Mouse (Mus musculus) hindbrain, embryonic 16.5 days (tissue): Measurements from ENCODE around the gene Krt18. TPM values are rescaled to one million over a fixed set of nuclear protein-coding genes. Genes with fewer than 3 reads are reported as not detected.
"Not testable (repeated sequence)": the region's sequence is repeated elsewhere in the genome, so short reads cannot be mapped to it uniquely, and the experiment has no call there.

Experiments
- ATAC-seq: fragments of 200-750 bp; cut with Nextera tagmentation; 2 replicates; pipeline ENCODE4 v1.8.0; 2017; ENCODE audit warnings: moderate TSS enrichment, moderate library complexity
- H3K27ac ChIP-seq: fragments of 300-500 bp; sonication (generic); 2 replicates; pipeline ENCODE4 v1.5.1; 2014; ENCODE audit warnings: low read depth, mild to moderate bottlenecking, control low read depth, low read length, moderate library complexity
- H3K27me3 ChIP-seq: fragments of 300-500 bp; sonication (generic); replicated peaks from 2 replicates; pipeline ENCODE4 v1.6.1; 2014; ENCODE audit warnings: low read length; ENCODE audit not compliant: control insufficient read depth, insufficient read depth
- H3K36me3 ChIP-seq: fragments of 300-500 bp; sonication (generic); 2 replicates; pipeline ENCODE4 v1.6.1; 2014; ENCODE audit warnings: mild to moderate bottlenecking, low read length, moderate library complexity, mixed read lengths; ENCODE audit not compliant: control insufficient read depth, insufficient read depth
- H3K4me1 ChIP-seq: fragments of 300-500 bp; sonication (generic); 2 replicates; pipeline ENCODE4 v1.6.1; 2014; ENCODE audit warnings: low read depth, low read length; ENCODE audit not compliant: control insufficient read depth, insufficient read depth
- H3K4me2 ChIP-seq: fragments of 300-500 bp; sonication (generic); 2 replicates; pipeline ENCODE4 v1.6.1; 2014; ENCODE audit warnings: mild to moderate bottlenecking, low read length, control low read depth, moderate library complexity
- H3K4me3 ChIP-seq: fragments of 300-500 bp; sonication (generic); 2 replicates; pipeline ENCODE4 v1.5.1; 2014; ENCODE audit warnings: mild to moderate bottlenecking, low read length, control low read depth, moderate library complexity
- H3K9ac ChIP-seq: fragments of 300-500 bp; sonication (generic); 2 replicates; pipeline ENCODE4 v1.6.1; 2014; ENCODE audit warnings: low read depth, mild to moderate bottlenecking, control low read depth, low read length, moderate library complexity
- H3K9me3 ChIP-seq: fragments of 300-500 bp; sonication (generic); 2 replicates; pipeline ENCODE4 v1.6.1; 2014; ENCODE audit warnings: mild to moderate bottlenecking, low read length, moderate library complexity; ENCODE audit not compliant: control insufficient read depth
- WGBS: fragments of 180-500 bp; shearing (Covaris S2); extraction: QIAGEN DNeasy Blood & Tissue Kit; methylation state at CpG from one replicate; pipeline ENCODE4 v1.1.7; 2014; 5-methylcytosine and 5-hydroxymethylcytosine counted together
- polyA plus RNA-seq: library from polyadenylated mRNA; unstranded; fragments of >200 nt; fragmentation: Nextera tagmentation; extraction: Ambion mirVana; gene quantifications from 2 replicates; pipeline ENCODE4 v1.2.1, GENCODE M21; 2015

Gene Krt18
- polyA plus RNA-seq, 1 experiment from 2014 or later, result 13.6 TPM

DNA sequence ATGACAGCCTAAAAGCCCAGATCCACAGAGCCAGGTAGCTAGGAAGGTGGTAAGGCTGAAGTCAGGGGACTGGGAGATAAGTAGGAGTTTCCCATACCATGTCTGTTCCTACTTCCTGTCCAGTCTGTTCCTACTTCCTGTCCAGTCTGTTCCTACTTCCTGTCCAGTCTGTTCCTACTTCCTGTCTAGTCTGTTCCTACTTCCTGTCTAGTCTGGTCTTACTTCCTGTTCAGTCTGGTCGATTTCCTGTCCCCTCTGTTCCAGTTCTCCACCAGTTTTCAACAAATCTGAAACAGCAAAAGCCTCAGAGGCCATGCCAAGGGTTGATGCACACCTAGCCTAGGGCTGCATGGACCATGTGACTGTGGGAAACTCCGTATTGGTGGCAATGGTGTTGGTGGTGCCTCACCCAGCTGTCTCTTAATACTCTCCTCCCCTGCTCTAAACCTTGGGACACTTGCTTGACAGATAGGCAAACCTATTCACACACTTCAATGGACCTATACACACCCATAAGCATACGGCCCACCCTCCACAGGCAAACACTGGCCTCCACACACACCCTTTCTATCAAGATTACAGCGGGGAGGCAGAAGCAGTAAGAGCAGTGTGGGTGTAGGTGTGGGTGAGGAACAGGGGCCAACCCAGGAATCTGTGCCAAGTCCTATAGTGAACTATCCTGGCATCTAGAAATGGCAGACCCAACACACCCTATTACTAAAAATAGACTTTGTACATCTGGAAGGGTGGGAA lies 32.3 kb upstream of the Krt18 start:
- 91% methylated on average over 4 of the region's 4 CpGs for WGBS
- H3K27me3 ChIP-seq, result peaks cover 3% of the 10 kb centered on the region

DNA sequence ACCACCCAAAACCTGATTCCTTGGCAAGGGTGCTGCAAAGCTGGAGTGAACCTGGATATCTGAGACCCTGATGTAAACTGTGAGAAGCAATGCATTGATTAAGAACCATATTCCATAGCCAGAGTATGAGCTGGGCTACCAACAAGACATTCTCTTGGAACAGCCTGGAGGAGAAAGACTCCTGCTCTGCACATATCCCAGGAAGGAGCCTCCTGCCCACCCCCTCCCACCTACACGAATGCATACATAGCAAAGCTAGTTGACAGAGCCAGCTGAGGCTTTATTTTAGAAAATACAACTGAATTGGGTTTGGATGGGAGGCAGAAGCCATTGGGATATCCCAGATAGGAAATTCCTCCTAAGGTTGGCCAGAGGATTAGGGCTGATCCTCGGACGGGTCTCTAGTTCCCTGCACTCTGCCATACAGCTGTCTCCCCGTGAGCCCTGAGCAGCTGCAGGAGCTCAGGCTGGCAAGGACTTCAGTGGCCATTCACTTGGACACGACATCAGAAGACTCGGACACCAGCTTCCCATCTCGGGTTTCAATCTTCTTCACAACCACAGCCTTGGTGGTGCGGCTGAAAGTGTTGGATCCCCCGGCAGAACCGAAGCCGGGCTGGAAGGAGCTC lies 31.4 kb upstream of the Krt18 start:
- ATAC-seq, H3K4me2 ChIP-seq, H3K4me3 ChIP-seq, H3K27me3 ChIP-seq, H3K9ac ChIP-seq, H3K36me3 ChIP-seq, H3K4me1 ChIP-seq, H3K9me3 ChIP-seq, H3K27ac ChIP-seq: not testable (repeated sequence)
- WGBS, result 69% methylated on average over 11 of the region's 11 CpGs

More for the DNA sequence above, 32.3 kb upstream of the Krt18 start:
- Histone ChIP-seq H3K4me1 (no peaks in the 10 kb centered on the region), H3K36me3 (no peaks in the 10 kb centered on the region), H3K4me3 (no peak overlapping the region), H3K9ac (no peak overlapping the region), H3K9me3 (peaks cover 7% of the 10 kb centered on the region; the same call in 1 of the 2 replicates), H3K4me2 (no peak overlapping the region), H3K27ac (no peak overlapping the region)
- ATAC-seq, result no peak

GRCm38 (mm10) chr15:101999156-101999555 lies 28.8 kb upstream of the Krt18 start:
- H3K4me3 ChIP-seq, result no peak overlapping the region
- H3K4me1 ChIP-seq, result no peaks in the 10 kb centered on the region; the same call in 1 of the 2 replicates
- no peak overlapping the region for H3K27ac ChIP-seq
- ATAC-seq, result no peak
- H3K36me3 ChIP-seq, result no peaks in the 10 kb centered on the region
- H3K27me3 ChIP-seq, result peaks cover 21% of the 10 kb centered on the region
- 86% methylated on average over 11 of the region's 11 CpGs for WGBS
- H3K9me3 ChIP-seq, result peaks cover 7% of the 10 kb centered on the region; the same call in 1 of the 2 replicates
- no peak overlapping the region for H3K9ac ChIP-seq
- no peak overlapping the region for H3K4me2 ChIP-seq

- no peak overlapping the region for H3K4me2 ChIP-seq
- no peak overlapping the region for H3K9ac ChIP-seq
- no peak overlapping the region for H3K4me3 ChIP-seq
- no peaks in the 10 kb centered on the region for H3K36me3 ChIP-seq
- H3K4me1 ChIP-seq, result no peaks in the 10 kb centered on the region; the same call in 1 of the 2 replicates
- peaks cover 27% of the 10 kb centered on the region for H3K27me3 ChIP-seq
- no peak for ATAC-seq
- peaks cover 7% of the 10 kb centered on the region; the same call in 1 of the 2 replicates for H3K9me3 ChIP-seq
- H3K27ac ChIP-seq, result no peak overlapping the region
- 92% methylated on average over 11 of the region's 11 CpGs for WGBS
Measured at GRCm38 (mm10) chr15:101999676-102000335, 28.2 kb upstream of the Krt18 start.

DNA sequence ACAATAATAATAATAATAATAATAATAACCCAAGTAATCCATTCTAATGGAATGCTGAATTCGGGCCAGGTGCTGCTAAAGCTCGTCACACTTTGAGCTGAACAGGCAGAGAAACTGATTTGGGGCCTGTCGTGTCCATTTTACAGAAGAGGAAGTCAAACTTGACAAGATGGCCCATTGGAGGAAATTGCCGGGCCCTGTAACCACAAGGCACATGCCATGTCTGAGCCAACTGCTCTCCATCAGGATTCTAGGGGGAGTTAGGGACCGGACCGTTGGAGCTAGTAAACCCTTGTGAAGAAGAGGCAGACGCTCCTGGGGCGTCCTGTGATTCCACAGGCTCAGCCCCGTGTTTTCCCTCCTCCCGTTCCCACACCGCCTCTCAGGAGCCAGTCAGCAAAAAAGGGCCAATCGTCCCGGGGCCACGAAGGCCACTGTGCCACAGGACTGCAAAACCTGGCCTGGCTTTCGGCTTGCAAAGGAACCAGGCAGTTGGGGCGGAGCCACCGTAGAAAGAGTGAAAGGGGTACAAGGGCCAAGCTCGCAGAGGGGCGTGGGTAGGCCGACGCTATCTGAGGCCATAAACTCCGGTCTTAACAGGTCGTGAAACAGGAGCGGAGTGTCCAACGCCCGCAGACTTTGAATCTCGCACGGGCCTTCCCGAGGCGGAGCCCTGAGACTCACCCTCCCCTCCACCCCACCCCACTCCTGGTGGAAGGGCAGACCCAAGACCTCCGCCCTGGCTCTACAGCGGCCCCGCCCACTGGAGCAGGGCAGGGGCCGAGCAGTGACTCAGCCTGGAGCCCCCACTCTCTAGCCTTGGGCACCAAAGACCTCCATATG lies 25.1 kb upstream of the Krt18 start:
- ATAC-seq, result 0 out of 2 replicates have a peak, but pooled peaks have one; percentile 34
- H3K27me3 ChIP-seq, result peaks cover 34% of the 10 kb centered on the region
- 6% methylated on average over 27 of the region's 34 CpGs for WGBS

GRCm38 (mm10) chr15:102003516-102003915 lies 24.5 kb upstream of the Krt18 start:
- Histone ChIP-seq H3K27ac (no peak overlapping the region), H3K27me3 (peaks cover 34% of the 10 kb centered on the region), H3K4me1 (peaks cover 4% of the 10 kb centered on the region; the same call in 1 of the 2 replicates), H3K36me3 (no peaks in the 10 kb centered on the region), H3K4me2 (peak overlapping the region; percentile 52), H3K9ac (no peak overlapping the region), H3K9me3 (no peaks in the 10 kb centered on the region), H3K4me3 (peak overlapping the region; percentile 29)
- 25% methylated on average over 12 of the region's 12 CpGs for WGBS
- no peak for ATAC-seq

More for the DNA sequence above, 25.1 kb upstream of the Krt18 start:
- Histone ChIP-seq H3K4me2 (peak overlapping the region; percentile 52), H3K9me3 (no peaks in the 10 kb centered on the region), H3K36me3 (no peaks in the 10 kb centered on the region), H3K27ac (no peak overlapping the region), H3K4me3 (peak overlapping the region; percentile 29), H3K4me1 (peaks cover 2% of the 10 kb centered on the region; the same call in 1 of the 2 replicates), H3K9ac (peak overlapping the region; percentile 35; the same call in 1 of the 2 replicates)

GRCm38 (mm10) chr15:102004189-102004588 lies 23.8 kb upstream of the Krt18 start, which contains the start of gene Krt8:
TSS of gene Krt8 (minus strand) at chr15:102004482.
- Histone ChIP-seq H3K36me3 (no peaks in the 10 kb centered on the region), H3K4me1 (peaks cover 4% of the 10 kb centered on the region; the same call in 1 of the 2 replicates), H3K4me2 (peak within 1 kb of the TSS; percentile 52), H3K9me3 (no peaks in the 10 kb centered on the region), H3K27ac (no peak within 1 kb of the TSS), H3K27me3 (peaks cover 34% of the 10 kb centered on the region), H3K4me3 (peak within 1 kb of the TSS; percentile 29), H3K9ac (no peak within 1 kb of the TSS)
- ATAC-seq, result no peak
- WGBS, result 28% methylated on average over 11 of the region's 11 CpGs

DNA sequence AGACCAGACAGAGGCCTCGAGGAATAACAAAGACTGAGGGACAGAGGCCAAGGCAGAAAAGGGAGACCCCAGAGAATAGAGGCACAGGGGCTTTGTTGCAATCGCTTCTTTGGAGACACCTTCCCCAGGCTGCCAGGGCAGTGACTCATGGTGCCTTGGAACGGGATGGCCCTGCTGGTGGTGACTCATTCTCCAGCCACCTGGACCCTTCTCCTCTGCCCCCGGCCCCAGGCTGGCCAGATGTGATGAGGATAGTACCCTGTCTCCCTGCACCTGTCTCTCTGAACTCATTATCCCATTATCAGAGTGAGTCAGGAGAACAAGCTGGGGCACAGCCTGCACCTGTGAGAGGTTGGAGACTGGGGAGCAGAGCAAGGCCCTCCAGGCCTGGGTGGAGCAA lies 22.7 kb upstream of the Krt18 start:
- no peak overlapping the region for H3K4me2 ChIP-seq
- H3K9ac ChIP-seq, result no peak overlapping the region
- no peak for ATAC-seq
- H3K27me3 ChIP-seq, result peaks cover 34% of the 10 kb centered on the region
- no peak overlapping the region for H3K27ac ChIP-seq
- H3K9me3 ChIP-seq, result no peaks in the 10 kb centered on the region
- no peak overlapping the region for H3K4me3 ChIP-seq
- H3K4me1 ChIP-seq, result peaks cover 4% of the 10 kb centered on the region; the same call in 1 of the 2 replicates
- 38% methylated on average over 4 of the region's 4 CpGs for WGBS
- no peaks in the 10 kb centered on the region for H3K36me3 ChIP-seq
